Mouse (Mus musculus) CH12.LX (cell line): ENCODE data around the gene Otop3.

Experiments
- IRF4 ChIP-seq: IDR thresholded peaks from 2 replicates; pipeline ENCODE4 v1.6.1; 2014; ENCODE audit warnings: low read depth, mild to moderate bottlenecking, inconsistent platforms, low read length, improper control_type of control experiment
- KAT2A ChIP-seq: IDR thresholded peaks from 2 replicates; pipeline ENCODE4 v1.6.1; 2012; ENCODE audit warnings: low read length, improper control_type of control experiment, inconsistent platforms; ENCODE audit not compliant: insufficient replicate concordance
- MXI1 ChIP-seq: IDR thresholded peaks from 2 replicates; pipeline ENCODE4 v1.6.1; 2011; ENCODE audit warnings: mild to moderate bottlenecking, low read depth, low read length, improper control_type of control experiment

DNA sequence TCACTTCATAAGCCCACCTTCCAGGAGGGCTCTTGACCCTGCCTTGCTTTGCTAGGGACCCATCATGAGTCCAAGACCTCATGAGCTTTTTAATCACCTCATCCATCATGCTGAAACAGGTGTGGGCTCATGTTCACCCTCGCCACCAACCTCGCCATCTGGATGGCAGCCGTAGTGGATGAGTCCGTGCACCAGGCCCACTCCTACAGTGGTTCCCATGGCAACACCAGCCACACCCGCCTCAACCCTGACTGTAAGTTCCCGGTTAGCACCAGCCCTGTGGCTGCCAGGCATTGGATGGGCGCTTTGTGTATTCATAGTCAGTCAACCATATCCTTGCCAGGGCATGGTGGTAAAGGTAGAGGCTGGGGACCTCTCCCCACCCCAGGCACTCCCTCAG is 7.8 kb upstream of the Otop3 start:
- TF ChIP-seq KAT2A (no peak), IRF4 (no peak), MXI1 (no peak)
